Mouse (Mus musculus) ES-Bruce4 (cell line): ENCODE measurements at regions not wholly inside any gene's neighbourhood (a gene's known extent, or its start where the extent isn't known, plus 50 kb on each side); places are given as distances from the start of the nearest gene placed in this dataset.

ENCODE experiments used
- H3K27ac ChIP-seq: 2 replicates; pipeline ENCODE4 v1.5.1; 2012; ENCODE audit warnings: low read length, inconsistent platforms; ENCODE audit not compliant: insufficient read depth
- H3K27me3 ChIP-seq: 2 replicates; pipeline ENCODE4 v1.6.1; 2012; ENCODE audit warnings: mild to moderate bottlenecking, low read length, inconsistent platforms; ENCODE audit not compliant: control insufficient read depth, poor library complexity, insufficient read depth, severe bottlenecking
- H3K36me3 ChIP-seq: 2 replicates; pipeline ENCODE4 v1.6.1; 2012; ENCODE audit warnings: inconsistent platforms, mild to moderate bottlenecking, low read length, moderate library complexity; ENCODE audit not compliant: control insufficient read depth, poor library complexity, insufficient read depth, severe bottlenecking
- H3K4me1 ChIP-seq: one replicate; pipeline ENCODE4 v1.8.1; 2011; ENCODE audit warnings: low read length; ENCODE audit not compliant: control insufficient read depth, insufficient read depth
- H3K4me3 ChIP-seq: 2 replicates; pipeline ENCODE4 v1.5.1; 2011; ENCODE audit warnings: low read depth, mild to moderate bottlenecking, low read length
- H3K9ac ChIP-seq: 2 replicates; pipeline ENCODE4 v1.6.1; 2012; ENCODE audit warnings: low read depth, mild to moderate bottlenecking, inconsistent platforms; ENCODE audit not compliant: poor library complexity, severe bottlenecking
- H3K9me3 ChIP-seq: replicated peaks from 2 replicates; pipeline ENCODE4 v1.6.1; 2012; ENCODE audit warnings: mild to moderate bottlenecking, low read length, inconsistent platforms; ENCODE audit not compliant: control insufficient read depth, poor library complexity, insufficient read depth, severe bottlenecking
- CTCF ChIP-seq: IDR thresholded peaks from one replicate; pipeline ENCODE4 v1.8.1; 2011; ENCODE audit warnings: low read depth, low read length
- EP300 ChIP-seq: IDR thresholded peaks from 2 replicates; pipeline ENCODE4 v1.6.1; 2011; ENCODE audit warnings: low read depth, low read length; ENCODE audit not compliant: insufficient read depth
- POLR2A ChIP-seq: IDR thresholded peaks from one replicate; pipeline ENCODE4 v1.8.1; 2011; ENCODE audit warnings: low read length; ENCODE audit not compliant: insufficient read depth

GRCm38 (mm10) chr1:165071831-165072491 lies 88.6 kb downstream of the Tbx19 start:
- Histone ChIP-seq H3K27ac (no peak overlapping the region), H3K9me3 (no peaks in the 10 kb centered on the region), H3K4me1 (no peaks in the 10 kb centered on the region), H3K36me3 (no peaks in the 10 kb centered on the region), H3K27me3 (no peaks in the 10 kb centered on the region), H3K9ac (no peak overlapping the region), H3K4me3 (no peak overlapping the region)
- TF ChIP-seq EP300 (no peak), CTCF (no peak), POLR2A (no peak)

DNA sequence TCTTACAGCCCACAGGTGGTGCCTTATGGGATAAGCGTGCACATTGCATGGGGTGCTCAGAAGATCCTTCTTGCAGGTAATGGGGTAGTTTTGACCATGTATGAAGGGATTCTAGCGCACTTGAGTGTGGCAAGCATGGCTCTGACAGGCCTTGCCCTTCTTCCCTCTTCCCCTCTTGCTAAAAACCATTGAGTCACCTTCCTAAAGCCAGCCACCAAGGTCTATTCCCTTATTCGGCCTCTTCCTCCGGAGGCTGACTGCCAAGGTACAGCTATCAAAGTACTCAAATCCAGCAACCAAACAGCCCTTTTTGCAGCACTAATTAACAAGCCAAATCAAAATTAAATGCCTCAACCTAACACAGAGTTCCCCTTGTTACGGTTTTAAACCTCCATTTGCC lies 95.6 kb downstream of the Tbx19 start:
- H3K9me3 ChIP-seq = no peaks in the 10 kb centered on the region
- TF ChIP-seq POLR2A (no peak), CTCF (no peak), EP300 (no peak)
- H3K4me1 ChIP-seq = no peaks in the 10 kb centered on the region
- no peak overlapping the region for H3K27ac ChIP-seq
- H3K9ac ChIP-seq = no peak overlapping the region
- H3K27me3 ChIP-seq = no peaks in the 10 kb centered on the region
- H3K4me3 ChIP-seq = no peak overlapping the region
- no peaks in the 10 kb centered on the region for H3K36me3 ChIP-seq

DNA sequence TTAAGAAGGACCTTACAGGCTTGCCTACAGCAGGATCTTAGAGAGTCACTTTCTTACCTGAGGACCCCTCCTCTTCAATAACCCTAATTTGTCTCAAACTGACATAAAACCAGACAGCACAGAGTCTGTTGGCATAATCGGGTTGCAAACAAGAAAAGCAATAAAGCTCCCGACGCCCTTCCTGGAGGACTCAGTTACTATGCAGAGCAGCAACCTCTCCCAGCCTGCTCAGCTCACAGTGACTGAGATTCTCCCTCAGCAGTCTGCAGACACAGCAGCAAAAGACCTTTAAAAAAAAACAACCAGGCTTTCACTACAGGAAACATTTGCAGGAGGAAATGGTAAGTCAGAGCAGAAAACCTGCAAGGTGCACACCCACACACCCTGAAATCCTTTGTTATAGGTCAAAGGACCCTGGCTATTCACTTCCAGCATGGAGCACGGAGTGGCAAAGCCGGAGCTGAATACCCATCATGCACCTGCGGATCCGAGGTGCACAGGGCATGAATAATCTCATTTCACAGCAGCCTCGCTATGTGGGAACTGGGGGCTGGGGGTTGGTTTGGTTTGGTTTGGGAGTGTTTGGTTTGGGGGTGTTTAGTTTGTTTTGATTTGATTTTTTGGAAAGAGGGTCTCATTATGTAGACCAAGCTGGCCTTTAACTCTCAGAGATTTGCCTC lies 97.6 kb downstream of the Tbx19 start:
- Histone ChIP-seq H3K27me3 (no peaks in the 10 kb centered on the region), H3K4me1 (no peaks in the 10 kb centered on the region), H3K27ac (no peak overlapping the region), H3K9me3 (no peaks in the 10 kb centered on the region), H3K9ac (no peak overlapping the region), H3K36me3 (no peaks in the 10 kb centered on the region), H3K4me3 (no peak overlapping the region)
- TF ChIP-seq EP300 = no peak
- TF ChIP-seq POLR2A = no peak

DNA sequence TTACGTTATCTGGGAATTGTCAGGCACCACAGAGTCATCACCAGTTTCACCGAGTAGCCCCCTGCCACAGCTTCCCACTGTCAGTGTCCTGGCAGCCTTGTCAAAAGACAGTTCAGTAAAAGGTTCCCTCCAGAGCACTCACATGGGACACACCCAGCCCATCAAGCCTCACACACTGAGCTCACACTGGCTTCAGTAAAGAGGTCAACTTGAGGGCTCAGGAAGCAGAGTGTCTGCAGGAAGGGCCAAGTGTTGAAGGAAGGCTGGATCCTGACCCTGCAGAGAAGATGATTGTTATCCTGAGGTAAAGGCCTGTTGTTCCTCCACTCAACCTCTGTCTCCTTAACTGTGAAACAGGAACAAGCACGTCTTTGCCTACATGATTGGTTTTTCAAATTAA lies 99.2 kb downstream of the Tbx19 start:
- H3K27ac ChIP-seq = no peak overlapping the region
- no peaks in the 10 kb centered on the region for H3K9me3 ChIP-seq
- TF ChIP-seq POLR2A = no peak
- TF ChIP-seq EP300 = no peak
- no peak for TF ChIP-seq CTCF
- H3K27me3 ChIP-seq = no peaks in the 10 kb centered on the region
- no peak overlapping the region for H3K4me3 ChIP-seq
- no peaks in the 10 kb centered on the region for H3K4me1 ChIP-seq
- no peak overlapping the region for H3K9ac ChIP-seq
- H3K36me3 ChIP-seq = no peaks in the 10 kb centered on the region

GRCm38 (mm10) chr1:165054245-165054644 lies 106.3 kb downstream of the Tbx19 start:
- Histone ChIP-seq H3K27ac (no peak overlapping the region), H3K9ac (no peak overlapping the region), H3K9me3 (no peaks in the 10 kb centered on the region), H3K27me3 (no peaks in the 10 kb centered on the region; the same call in 1 of the 2 replicates), H3K4me3 (no peak overlapping the region), H3K4me1 (no peaks in the 10 kb centered on the region), H3K36me3 (no peaks in the 10 kb centered on the region)
- TF ChIP-seq EP300 (no peak), POLR2A (no peak), CTCF (no peak)

- Histone ChIP-seq H3K4me3 (no peak overlapping the region), H3K27ac (no peak overlapping the region), H3K4me1 (no peaks in the 10 kb centered on the region), H3K27me3 (no peaks in the 10 kb centered on the region; the same call in 1 of the 2 replicates), H3K36me3 (no peaks in the 10 kb centered on the region), H3K9me3 (no peaks in the 10 kb centered on the region), H3K9ac (no peak overlapping the region)
- TF ChIP-seq CTCF (no peak), EP300 (no peak), POLR2A (no peak)
These were observed 109.3 kb downstream of the Tbx19 start for GRCm38 (mm10) chr1:165051294-165051693.
